Mouse (Mus musculus) liver, embryonic 15.5 days (tissue): ENCODE measurements around the gene Irgm1. TPM values are rescaled to one million over a fixed set of nuclear protein-coding genes. Genes with fewer than 3 reads are reported as not detected.

Source experiments
- ATAC-seq: fragments of 200-750 bp; cut with Nextera tagmentation; 2 replicates; pipeline ENCODE4 v1.8.0; 2017; ENCODE audit warnings: moderate number of reproducible peaks, mild to moderate bottlenecking, moderate library complexity; ENCODE audit not compliant: insufficient read depth
- H3K27ac ChIP-seq: fragments of 300-500 bp; sonication (generic); replicated peaks from 2 replicates; pipeline ENCODE4 v1.5.1; 2015; ENCODE audit warnings: mild to moderate bottlenecking, inconsistent platforms
- H3K27me3 ChIP-seq: fragments of 300-500 bp; sonication (generic); 2 replicates; pipeline ENCODE4 v1.6.1; 2015; ENCODE audit warnings: mild to moderate bottlenecking, inconsistent platforms
- H3K36me3 ChIP-seq: fragments of 300-500 bp; sonication (generic); replicated peaks from 2 replicates; pipeline ENCODE4 v1.6.1; 2015; ENCODE audit warnings: moderate library complexity, mild to moderate bottlenecking, inconsistent platforms
- H3K4me1 ChIP-seq: fragments of 300-500 bp; sonication (generic); replicated peaks from 2 replicates; pipeline ENCODE4 v1.6.1; 2015; ENCODE audit warnings: inconsistent platforms
- H3K4me2 ChIP-seq: fragments of 300-500 bp; sonication (generic); 2 replicates; pipeline ENCODE4 v1.6.1; 2015; ENCODE audit warnings: moderate library complexity, mild to moderate bottlenecking, inconsistent platforms
- H3K4me3 ChIP-seq: fragments of 300-500 bp; sonication (generic); replicated peaks from 2 replicates; pipeline ENCODE4 v1.5.1; 2015; ENCODE audit warnings: mild to moderate bottlenecking, inconsistent platforms
- H3K9ac ChIP-seq: fragments of 300-500 bp; sonication (generic); 2 replicates; pipeline ENCODE4 v1.6.1; 2015; ENCODE audit warnings: moderate library complexity, mild to moderate bottlenecking, inconsistent platforms
- H3K9me3 ChIP-seq: fragments of 300-500 bp; sonication (generic); replicated peaks from 2 replicates; pipeline ENCODE4 v1.6.1; 2016; ENCODE audit warnings: inconsistent platforms
- whole genome bisulfite sequencing: fragments of 180-500 bp; shearing (Covaris S2); methylation state at CpG from one replicate; pipeline ENCODE4 v1.1.7; 2015; ENCODE audit warnings: mixed read lengths; ENCODE audit not compliant: insufficient replicate concordance; 5-methylcytosine and 5-hydroxymethylcytosine counted together
- polyA plus RNA-seq: library from polyadenylated mRNA; unstranded; fragments of >200 nt; fragmentation: Nextera tagmentation; extraction: Ambion mirVana; gene quantifications from 2 replicates; pipeline ENCODE4 v1.2.1, GENCODE M21; 2015

The Irgm1 gene
- polyA plus RNA-seq, 1 experiment from 2014 or later: 20.4 TPM

DNA sequence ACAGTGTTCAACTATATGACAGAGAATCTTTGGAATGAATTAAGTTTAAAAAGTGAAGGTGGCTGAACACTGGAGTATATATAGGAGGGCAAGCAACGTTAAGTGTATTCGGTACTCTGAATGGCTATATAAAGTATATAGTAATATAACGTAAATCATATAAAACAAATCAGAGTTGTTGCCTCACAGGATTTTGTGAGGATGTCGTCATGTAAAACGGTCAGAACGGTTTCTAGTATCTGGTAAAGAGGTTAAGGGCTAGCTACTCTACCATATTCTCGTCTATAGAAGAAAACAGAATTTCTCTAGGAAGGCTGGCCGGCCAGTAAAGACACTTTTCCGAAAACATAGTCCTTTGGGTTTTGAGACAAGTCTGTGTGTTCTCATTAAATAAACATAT is 53.7 kb downstream of the Irgm1 start:
- Histone ChIP-seq H3K9ac (peak overlapping the region; percentile 84), H3K27ac (peak overlapping the region; percentile 97), H3K36me3 (peaks cover 10% of the 10 kb centered on the region), H3K27me3 (peaks cover 4% of the 10 kb centered on the region; the same call in 1 of the 2 replicates), H3K4me3 (peak overlapping the region; percentile 83), H3K4me2 (peak overlapping the region; percentile 93), H3K4me1 (peaks cover 46% of the 10 kb centered on the region), H3K9me3 (no peaks in the 10 kb centered on the region)
- ATAC-seq: no peak
- 5% methylated on average over 9 of the region's 9 CpGs for WGBS

DNA sequence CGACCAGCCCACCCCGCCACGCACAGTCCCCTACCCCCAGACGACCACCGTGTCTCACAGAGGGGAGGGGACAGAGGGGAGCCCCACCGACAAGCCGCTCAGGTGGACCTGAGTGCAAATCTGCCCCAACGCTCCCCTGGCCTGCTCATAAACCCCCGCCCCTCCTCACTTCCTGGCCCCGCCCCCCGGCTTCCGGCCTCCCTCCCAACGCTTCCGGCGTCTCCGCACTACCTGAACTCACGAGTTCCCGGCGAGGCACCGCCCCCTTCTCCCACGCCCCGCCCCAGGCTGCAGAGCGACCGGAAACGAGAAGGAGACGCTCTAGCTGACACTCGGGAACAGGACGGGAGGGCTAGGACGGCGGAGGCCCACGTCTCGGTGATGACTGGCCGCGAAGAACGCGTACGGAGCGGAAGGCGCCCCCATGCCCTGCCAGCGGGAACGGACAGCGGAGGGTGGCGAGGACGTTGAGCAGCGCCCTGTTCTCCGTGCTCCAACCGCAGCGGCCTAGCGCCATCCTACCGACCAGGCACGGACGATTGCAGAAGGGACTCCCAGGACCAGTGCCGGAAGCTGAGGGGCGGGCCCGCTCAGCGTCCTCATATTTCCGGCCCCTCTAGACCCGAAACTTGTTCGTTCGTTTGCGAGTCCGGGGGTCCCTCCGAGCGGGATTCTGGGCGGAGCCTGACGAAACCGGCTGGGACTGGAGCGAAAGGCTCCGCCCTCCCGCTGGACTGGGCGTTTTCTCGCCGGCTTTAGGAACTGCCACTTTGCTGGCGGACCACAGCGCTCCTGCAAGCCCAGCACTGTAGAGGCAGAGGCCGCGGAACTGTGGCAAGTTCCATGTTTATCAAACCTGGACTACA is 54.5 kb downstream of the Irgm1 start, which contains the start of gene Trim41:
Gene Trim41, minus strand, starts transcription at position 554 of the 866 bp plus-strand sequence.
- H3K36me3 ChIP-seq: peaks cover 18% of the 10 kb centered on the region
- peak; percentile 96 for ATAC-seq
- H3K27me3 ChIP-seq: no peaks in the 10 kb centered on the region
- H3K4me3 ChIP-seq: peak within 1 kb of the TSS; percentile 83
- peaks cover 42% of the 10 kb centered on the region for H3K4me1 ChIP-seq
- WGBS: under 1% methylated on average over 77 of the region's 77 CpGs
- peak within 1 kb of the TSS; percentile 93 for H3K4me2 ChIP-seq
- no peaks in the 10 kb centered on the region for H3K9me3 ChIP-seq
- peak within 1 kb of the TSS; percentile 97 for H3K27ac ChIP-seq
- peak within 1 kb of the TSS; percentile 85 for H3K9ac ChIP-seq

DNA sequence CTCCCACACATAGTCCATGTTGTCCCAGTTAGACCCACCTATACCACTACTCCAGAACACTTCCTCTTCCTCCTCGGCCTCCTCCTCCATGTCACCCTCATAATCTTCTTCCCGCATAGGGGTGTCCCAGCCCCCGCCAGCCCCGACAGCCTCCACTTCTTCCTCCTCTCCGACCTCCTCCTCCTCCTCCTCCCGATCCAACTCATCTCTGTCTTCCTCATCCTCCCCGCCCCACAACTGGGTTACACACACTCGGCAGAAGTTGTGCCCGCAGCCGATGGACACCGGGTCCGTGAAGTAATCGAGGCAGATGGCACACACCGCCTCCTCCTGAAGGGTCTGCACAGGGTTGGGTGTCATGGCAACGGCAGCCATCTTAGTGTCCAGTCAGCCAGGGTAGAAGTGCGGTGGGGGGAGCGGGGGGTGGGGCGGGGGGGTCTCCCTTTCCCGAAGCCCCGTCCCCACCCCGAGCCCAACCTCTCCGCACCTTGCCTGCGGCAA is 55.2 kb downstream of the Irgm1 start:
- Histone ChIP-seq H3K9me3 (no peaks in the 10 kb centered on the region), H3K4me2 (peak overlapping the region; percentile 93), H3K36me3 (peaks cover 25% of the 10 kb centered on the region), H3K4me3 (peak overlapping the region; percentile 83), H3K9ac (peak overlapping the region; percentile 85), H3K4me1 (peaks cover 42% of the 10 kb centered on the region), H3K27ac (peak overlapping the region; percentile 97), H3K27me3 (no peaks in the 10 kb centered on the region)
- WGBS: under 1% methylated on average over 23 of the region's 23 CpGs
- ATAC-seq: no peak

DNA sequence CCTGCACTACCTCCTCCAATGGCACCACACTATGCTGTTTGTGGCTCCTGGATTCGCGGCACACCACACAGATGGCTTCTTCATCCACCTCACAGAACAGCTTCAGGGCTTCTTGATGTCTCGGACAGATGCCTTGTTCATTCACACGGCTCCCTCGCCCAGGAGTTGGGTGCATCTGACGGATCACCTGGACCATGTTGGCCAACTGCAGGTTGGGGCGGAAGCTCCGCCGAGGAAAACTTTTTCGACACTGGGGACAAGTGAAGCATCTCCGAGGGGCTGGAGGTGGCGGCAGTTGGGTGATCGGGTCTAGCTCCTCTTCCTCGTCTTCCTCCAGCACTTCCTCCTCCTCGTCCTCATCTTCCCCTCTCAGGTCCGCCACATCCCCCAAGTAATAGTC is 55.6 kb downstream of the Irgm1 start:
- 57% methylated on average over 16 of the region's 16 CpGs for WGBS
- H3K9me3 ChIP-seq: no peaks in the 10 kb centered on the region
- H3K27ac ChIP-seq: peak overlapping the region; percentile 97; the same call in 1 of the 2 replicates
- no peak for ATAC-seq
- H3K4me3 ChIP-seq: peak overlapping the region; percentile 83
- peaks cover 29% of the 10 kb centered on the region for H3K36me3 ChIP-seq
- peak overlapping the region; percentile 85; the same call in 1 of the 2 replicates for H3K9ac ChIP-seq
- H3K4me1 ChIP-seq: peaks cover 42% of the 10 kb centered on the region
- no peaks in the 10 kb centered on the region for H3K27me3 ChIP-seq
- peak overlapping the region; percentile 93 for H3K4me2 ChIP-seq

DNA sequence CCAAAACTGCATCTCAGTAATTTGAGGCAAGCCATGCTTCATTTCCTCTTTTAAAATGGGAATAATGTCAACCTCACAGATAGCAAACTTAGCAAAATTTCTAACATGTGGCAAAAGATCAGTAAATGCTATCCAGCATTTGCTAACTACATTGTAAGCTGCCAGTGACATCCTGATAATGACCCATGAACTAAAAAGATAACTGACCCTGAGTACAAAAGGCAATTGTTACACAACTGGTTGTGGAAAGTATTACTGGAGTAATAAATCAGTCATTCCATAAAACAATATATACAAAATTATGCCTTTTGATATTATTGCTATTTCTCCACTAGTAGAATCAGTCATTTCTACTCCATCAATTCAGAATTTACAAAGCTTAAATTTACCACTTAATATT is 57.7 kb downstream of the Irgm1 start:
- no peak for ATAC-seq
- H3K4me1 ChIP-seq: peaks cover 35% of the 10 kb centered on the region
- H3K27ac ChIP-seq: no peak overlapping the region

More for the DNA sequence above, 57.7 kb downstream of the Irgm1 start:
- Histone ChIP-seq H3K27me3 (no peaks in the 10 kb centered on the region), H3K9me3 (no peaks in the 10 kb centered on the region), H3K4me2 (no peak overlapping the region), H3K36me3 (peaks cover 50% of the 10 kb centered on the region), H3K9ac (no peak overlapping the region), H3K4me3 (no peak overlapping the region)

Other genes with a start within 250 kb of the Irgm1 start
- 438 and 439 TPM in 2 replicates for gene Rack1, start 71.4 kb downstream of the Irgm1 start, polyA plus RNA-seq
- 2.0 and 2.3 TPM in 2 replicates for gene Trim41, start 54.3 kb downstream of the Irgm1 start, polyA plus RNA-seq
- gene Trim7, start 45.5 kb downstream of the Irgm1 start, polyA plus RNA-seq: 0.09 and 0.21 TPM in 2 replicates
- gene Gm12184, start 45.0 kb downstream of the Irgm1 start, polyA plus RNA-seq: 1.4 and 2.1 TPM in 2 replicates
- gene Gm5431, start 30.5 kb upstream of the Irgm1 start, polyA plus RNA-seq: 0.45 and 0.48 TPM in 2 replicates
- 2.7 and 2.8 TPM in 2 replicates for gene Psme2b, start 74.5 kb upstream of the Irgm1 start, polyA plus RNA-seq
- 0.05 and 0.07 TPM in 2 replicates for gene Olfr56, start 107.2 kb upstream of the Irgm1 start, polyA plus RNA-seq
- 1.1 TPM in 2 replicates for gene 9930111J21Rik1, start 107.7 kb upstream of the Irgm1 start, polyA plus RNA-seq
- gene Gm12185, start 120.5 kb upstream of the Irgm1 start, polyA plus RNA-seq: 0.03 TPM in 1 of 2 replicates, not detected in the other
- gene Tgtp1, start 122.5 kb upstream of the Irgm1 start, polyA plus RNA-seq: 1.2 and 1.5 TPM in 2 replicates
- gene 9930111J21Rik2, start 179.6 kb upstream of the Irgm1 start, polyA plus RNA-seq: 1.2 and 1.6 TPM in 2 replicates
- gene Tgtp2, start 192.5 kb upstream of the Irgm1 start, polyA plus RNA-seq: 0.86 and 1.1 TPM in 2 replicates
- 7.0 and 7.1 TPM in 2 replicates for gene Ifi47, start 204.9 kb upstream of the Irgm1 start, polyA plus RNA-seq
- gene Olfr1396, start 243.2 kb upstream of the Irgm1 start, polyA plus RNA-seq: not detected in 2 replicates